Mouse (Mus musculus): ENCODE measurements at regions not wholly inside any gene's neighbourhood (a gene's known extent, or its start where the extent isn't known, plus 50 kb on each side); places are given as distances from the start of the nearest gene placed in this dataset.
"Not testable (repeated sequence)": the region's sequence is repeated elsewhere in the genome, so short reads cannot be mapped to it uniquely, and the experiment has no call there.

- not testable (repeated sequence) for H3K9me3 ChIP-seq (replicated peaks; ENCODE audit: control insufficient read depth, low read length); H3K27ac ChIP-seq (ENCODE audit: low read length); H3K4me2 ChIP-seq (ENCODE audit: low read depth, low read length); ATAC-seq (ENCODE audit: insufficient read depth, low FRiP score); H3K4me1 ChIP-seq (ENCODE audit: control insufficient read depth, insufficient read depth, low read length); H3K9ac ChIP-seq (ENCODE audit: low read length); H3K27me3 ChIP-seq (ENCODE audit: control insufficient read depth, insufficient read depth, low read length); H3K36me3 ChIP-seq (ENCODE audit: control insufficient read depth, insufficient read depth, low read length); H3K4me3 ChIP-seq (replicated peaks; ENCODE audit: low read length)
- 76% methylated on average over 1 of the region's 1 CpGs for WGBS
Measured at GRCm38 (mm10) chr17:13590240-13590837, 170.0 kb upstream of the Afdn start.

All from stomach, embryonic 16.5 days (tissue).